Mouse (Mus musculus): ENCODE measurements around the gene 9630041A04Rik.

The 9630041A04Rik gene

DNA sequence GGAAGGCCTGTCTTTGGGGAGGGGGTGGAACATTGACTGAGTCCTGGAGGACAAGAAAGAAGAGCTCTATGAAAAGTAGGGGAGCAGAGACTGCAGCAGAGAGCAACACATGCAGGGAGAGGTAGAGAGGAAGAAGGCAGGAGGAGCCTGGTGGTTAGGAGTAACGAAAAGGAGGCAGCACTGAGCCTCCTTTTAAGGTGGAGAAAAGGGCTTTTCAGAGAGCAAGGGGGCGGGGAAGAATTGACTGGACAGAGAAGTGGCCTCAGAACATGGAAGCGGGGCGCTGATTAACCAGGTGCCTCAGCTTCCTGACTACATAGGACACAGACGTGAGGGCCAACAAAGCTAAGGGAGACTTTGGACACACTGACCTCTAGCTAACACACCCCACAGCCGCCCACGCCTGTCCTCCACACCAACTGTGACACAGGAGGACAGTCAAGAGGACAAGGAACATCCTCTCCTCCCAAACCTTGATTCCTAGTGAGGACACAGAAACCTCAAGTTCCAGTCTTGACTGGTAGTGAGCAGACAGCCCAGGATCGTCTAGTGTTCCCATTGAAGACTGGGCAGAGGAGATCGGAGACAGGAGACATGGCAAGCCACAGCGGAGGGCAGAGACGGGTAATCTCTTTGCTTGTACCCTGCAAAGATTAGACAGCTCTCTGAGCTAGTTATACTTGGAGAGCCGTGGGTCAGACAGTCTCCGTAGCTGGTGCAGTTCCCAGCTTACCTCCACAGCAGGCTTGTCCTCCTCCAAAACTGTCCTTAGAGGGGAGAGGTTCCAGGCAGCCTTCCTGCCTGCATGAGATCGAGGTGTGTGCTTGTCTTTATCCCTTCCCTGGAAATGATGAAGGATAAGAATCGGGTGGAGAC lies at the start of gene 9630041A04Rik:
TSS of gene 9630041A04Rik (plus strand) at position 246 of the 876 bp plus-strand sequence.
- no peak for DNase-seq (ENCODE audit: low spot score in 2 of 2)

DNA sequence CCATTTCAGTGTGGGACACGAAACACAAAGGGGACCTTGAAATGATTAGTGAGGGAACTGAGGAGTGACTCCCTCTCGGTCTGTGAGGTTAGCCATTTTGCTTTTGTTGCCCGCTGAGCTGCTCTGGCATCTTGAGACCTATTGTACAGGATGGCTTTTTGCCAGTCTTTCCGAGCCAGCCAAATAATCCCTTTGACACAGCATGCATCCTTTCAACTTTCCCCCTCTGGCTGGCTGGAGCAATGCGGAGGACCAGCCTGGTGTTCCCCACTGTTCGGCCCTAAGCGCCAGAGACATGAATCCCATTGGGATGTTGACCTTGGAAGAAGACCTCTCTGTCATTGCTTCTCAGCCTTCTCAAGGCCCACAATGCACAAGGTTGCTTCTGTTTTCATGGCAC lies 37.7 kb upstream of the 9630041A04Rik start:
- DNase-seq (ENCODE audit: low spot score in 2 of 2): no peak

DNA sequence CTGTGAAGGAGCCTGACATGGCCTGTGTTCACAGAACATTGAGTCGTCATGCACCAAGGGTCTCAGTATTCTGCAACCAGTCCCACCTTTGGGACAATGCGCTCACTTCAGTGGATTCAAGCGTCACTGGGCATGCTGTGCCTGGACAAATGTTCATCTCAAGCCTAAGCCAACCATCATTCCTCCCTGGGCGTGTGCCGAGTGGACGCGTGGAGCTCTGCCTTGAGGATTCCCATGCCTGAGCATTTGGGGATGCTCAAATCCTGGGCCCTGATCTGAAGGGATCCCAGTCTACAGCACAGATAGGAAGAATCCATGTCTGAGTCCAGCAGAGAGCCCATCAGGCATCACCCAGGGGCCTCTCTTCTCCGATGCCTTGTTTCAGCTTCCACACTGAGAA lies 36.0 kb upstream of the 9630041A04Rik start:
- no peak for DNase-seq (ENCODE audit: low spot score in 2 of 2)

DNA sequence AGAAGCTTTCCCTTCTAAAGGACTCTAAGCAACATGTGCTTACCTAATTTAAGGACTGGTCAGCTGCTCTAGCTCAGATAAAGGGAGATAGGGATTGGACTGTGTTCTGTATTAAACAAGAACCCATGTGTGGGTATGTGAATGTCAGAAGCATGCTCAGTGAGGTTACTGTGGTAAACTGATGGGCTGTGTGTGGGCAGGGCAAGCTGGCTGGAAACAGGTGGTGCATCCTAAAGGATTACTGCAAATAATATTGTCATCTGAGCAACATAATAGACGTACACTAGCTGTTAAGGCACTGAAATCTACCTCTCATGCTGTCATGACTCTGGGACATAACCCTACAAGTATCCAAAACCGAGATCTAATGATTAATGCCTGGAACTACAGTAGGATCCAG lies 28.0 kb upstream of the 9630041A04Rik start:
- DNase-seq (ENCODE audit: low spot score in 2 of 2): no peak

DNA sequence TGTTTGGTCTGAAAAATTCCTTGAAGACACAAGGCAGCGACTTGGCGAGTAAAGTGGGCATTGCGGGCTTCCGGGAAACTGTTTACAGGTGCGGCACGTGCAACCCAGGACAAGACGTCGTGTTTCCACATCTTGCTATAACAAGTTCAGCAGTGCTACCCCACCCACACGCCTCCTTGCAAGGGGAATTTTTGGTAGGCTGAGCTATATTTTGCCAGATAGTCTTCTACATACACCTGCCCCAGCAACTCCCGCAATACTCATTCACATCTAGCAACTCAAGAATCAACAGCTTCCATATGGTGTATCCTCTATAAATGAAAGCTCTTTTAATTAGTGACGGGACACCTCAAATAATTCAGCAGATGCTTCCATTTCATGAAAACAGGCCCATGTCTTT lies 20.5 kb upstream of the 9630041A04Rik start:
- peak; percentile 41 to 47 for DNase-seq (ENCODE audit: low spot score in 2 of 2)

DNA sequence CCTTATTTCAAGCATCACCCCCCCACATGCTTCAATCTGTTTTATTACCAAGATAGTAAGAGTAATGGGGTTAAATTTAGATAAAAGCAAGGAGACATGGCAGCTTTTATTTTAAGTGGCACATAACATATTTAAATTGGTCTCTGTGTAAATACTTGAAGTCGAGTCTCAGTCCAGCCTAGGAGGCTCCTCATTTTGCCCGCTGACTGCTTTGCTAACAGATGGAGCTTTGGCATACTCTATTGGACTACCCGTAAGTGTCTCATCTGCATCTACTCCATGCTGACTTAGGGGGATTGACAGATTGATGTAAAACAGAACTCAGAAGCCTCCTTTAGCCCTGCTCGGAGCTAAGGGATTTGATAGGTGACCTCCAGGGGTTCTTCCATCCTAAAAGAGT lies 17.7 kb upstream of the 9630041A04Rik start:
- DNase-seq (ENCODE audit: low spot score in 2 of 2): no peak

DNA sequence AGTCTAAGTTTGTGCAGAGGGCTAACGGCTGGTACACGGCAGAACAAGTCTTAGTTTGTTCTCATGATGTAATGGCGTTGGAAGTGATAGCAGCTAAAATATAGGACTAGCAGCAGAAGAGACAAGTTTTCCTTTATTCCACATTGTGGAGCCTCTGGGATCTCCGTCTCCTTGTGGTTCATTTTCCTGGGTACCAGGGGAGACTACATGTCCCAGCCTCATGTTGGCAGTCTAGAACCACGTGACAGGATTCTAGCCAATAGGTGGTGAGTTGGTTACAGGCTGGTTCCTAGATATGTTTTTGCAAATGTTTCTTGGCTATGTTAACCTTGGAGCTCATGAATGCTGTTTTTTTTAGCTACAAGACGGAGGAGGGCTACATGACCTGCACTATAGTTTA lies 15.9 kb upstream of the 9630041A04Rik start:
- DNase-seq (ENCODE audit: low spot score in 2 of 2): no peak

DNA sequence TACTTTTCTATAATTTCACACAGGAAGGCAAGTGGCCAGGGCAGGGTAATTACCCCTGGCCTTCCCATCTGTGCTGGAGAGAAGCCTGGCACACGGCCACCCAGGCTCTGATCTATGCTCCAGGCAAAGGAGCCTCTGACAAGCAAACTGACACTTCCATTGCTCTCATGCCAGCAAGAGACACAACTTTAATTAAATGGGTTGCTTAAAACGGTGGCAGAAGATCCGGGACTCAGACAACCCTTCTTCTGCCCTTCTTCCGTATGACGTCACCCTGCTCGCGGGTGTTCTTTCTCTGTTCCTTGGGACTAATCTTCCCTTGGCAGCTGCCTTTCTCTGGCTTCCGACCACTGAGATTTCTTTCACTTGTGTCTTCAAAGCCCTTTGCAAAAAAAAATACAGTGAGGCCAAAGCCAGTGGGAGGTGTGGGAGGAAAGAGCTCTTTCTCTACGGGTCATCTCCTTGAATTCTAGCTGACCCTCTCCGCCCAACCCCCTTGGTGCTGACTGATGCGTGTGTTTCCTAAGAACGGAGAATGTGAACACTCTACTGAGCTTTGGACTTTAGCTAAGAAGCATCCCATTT lies 932 bp downstream of the 9630041A04Rik start:
- no peak for DNase-seq (ENCODE audit: low spot score in 2 of 2)

DNA sequence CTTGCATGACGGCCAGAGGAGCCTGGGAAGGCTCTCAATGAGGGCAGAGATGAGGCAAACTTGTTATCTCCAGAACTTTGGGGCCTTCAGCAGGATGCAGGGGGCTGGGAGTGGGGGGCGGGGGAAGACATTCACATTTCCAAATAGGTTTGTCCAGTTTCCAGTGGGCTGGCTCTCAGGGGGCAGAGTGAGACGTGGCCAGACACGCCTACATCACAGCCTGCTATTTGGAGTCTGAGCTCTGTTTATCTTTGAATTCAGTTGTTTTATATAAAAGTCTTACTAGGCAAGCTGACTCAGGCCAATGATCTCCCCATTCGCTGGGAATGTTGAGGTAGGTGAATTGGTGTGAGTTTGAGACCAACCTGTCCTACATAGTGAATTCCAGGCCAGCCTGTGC lies 1.5 kb downstream of the 9630041A04Rik start:
- no peak for DNase-seq (ENCODE audit: low spot score in 2 of 2)

DNA sequence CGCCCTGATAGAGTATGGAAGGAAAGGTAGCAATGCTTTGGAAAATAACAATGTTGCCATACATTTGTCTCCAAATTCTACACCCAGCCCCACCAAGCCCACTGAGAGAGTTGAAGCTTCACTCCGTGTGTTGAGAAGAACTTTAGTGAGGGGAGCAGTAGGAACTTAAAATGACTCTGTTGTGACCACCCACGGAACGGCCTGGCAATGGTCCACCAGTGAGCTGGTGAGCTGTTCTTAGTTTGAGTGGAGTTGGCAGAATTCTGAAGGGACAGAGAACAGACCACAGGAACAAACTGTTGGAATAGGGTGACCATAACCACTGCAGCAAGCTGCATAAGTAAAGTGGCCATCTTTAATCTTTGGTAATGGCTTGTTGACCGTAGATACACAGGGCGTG lies 7.0 kb downstream of the 9630041A04Rik start:
- no peak for DNase-seq (ENCODE audit: low spot score in 2 of 2)

DNA sequence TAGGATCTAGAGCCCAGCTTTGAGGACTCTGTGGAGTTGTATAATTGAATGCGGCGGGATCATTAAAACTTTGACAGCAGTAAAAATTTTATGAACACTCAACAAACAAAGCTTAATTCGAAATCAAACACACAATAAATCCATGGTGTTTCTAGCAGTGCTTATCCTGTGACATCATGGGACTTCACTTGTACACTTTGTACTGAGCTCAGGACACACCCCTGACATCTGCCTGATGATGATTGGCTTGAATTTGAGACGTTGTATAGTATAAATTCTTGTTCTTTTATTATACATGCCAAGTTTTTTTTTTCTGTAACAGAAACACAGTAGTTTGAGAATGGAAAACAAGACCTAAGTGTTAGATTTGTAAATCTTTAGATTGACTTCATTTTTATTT lies 8.4 kb downstream of the 9630041A04Rik start:
- DNase-seq (ENCODE audit: low spot score in 2 of 2): no peak

DNA sequence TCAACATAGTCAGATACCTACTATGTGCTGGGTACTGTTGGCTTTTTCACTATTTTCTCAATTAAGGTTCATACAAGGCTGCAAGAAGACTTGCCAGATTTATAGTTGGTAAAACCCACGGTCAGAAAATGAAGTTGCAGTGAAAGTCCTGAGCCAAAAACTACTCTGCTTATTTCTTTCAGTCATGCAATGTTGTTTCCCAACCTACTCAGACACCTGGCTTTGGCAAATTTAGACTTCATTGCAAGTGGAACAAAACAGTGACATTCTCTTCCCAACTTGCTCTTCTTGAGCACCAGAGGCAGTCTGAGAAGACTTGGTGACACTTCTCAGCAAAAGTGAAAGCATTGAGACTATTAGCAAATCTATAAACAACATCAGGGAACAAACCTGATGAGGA lies 13.7 kb downstream of the 9630041A04Rik start:
- DNase-seq (ENCODE audit: low spot score in 2 of 2): no peak

DNA sequence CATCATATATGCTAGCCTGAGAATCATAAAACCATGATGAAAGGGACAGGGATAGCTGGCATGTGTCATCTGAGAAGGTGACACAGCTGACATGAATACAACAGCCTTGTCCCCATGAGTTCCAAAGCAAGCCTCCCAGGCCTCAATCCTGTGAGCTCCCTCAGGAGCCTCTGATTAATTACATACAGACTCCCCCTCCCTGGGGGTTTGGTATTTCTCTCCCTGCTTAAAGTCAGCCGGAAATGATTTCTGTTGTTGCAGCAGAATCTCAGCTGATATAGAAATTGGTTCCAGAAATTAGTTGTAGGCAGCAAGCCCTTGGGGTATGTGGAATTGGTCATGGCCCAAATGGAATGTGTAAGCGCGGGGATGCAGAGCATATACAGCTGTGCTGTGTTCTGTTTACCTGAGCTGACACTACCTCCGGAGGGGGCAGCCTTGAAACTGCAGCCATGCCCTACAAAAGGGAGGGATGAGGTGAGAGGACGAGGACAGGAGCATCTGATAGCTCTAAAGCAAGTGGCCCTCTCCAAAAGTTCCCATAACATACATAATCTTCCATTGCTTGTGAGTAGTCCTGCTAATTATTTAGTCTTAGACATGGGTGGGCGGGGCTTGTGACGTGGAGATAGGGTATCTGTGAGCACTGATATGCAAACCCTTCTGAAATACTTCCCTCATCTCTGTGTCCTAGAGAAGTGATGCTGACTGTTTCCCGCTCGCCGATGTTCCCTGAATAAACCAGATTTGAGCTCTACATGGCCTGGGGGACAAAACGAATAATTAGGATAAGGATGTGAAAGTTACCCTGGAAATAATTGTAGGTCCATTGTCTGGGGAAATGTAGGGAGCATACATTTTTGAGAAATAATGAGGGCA lies 15.7 kb downstream of the 9630041A04Rik start:
- DNase-seq (ENCODE audit: low spot score in 2 of 2): no peak

DNA sequence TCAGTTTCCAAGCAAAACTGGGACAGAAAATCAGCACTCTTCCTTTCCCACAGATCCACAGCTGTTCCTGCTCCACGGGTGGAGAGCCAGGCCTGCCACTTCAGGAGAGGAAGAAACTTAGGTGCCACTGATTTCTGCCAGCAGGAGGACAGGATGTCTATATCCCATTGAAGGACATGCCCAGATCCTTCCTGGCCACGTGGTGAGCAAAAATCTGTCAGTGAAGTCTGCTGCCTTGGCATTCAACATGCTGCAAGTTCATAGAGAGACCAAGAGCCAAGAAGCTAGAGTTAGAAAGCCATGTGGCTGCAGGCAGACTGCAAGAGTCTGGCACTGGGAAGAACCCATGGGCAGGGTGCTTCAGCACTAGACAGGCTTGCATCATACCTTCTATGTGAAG lies 21.7 kb downstream of the 9630041A04Rik start:
- DNase-seq (ENCODE audit: low spot score in 2 of 2): no peak

DNA sequence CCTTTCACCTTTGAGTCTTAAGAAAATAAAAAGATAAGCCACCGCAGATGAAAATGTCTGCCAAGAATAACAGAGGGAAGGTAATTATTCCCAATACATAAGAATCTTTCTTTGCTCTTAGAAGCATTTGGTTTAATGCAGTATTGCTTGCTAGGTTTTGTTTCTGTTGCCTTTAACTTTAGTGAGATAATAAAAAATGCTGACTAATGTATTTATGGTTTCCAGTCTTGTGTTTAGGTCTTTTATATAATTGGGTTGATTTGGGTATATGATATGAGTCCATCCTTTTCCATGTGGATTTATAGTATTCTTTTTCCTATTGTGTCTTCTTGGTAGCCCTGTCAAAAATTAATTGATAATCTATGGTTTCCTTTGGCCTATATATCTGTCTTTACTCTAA lies 36.2 kb downstream of the 9630041A04Rik start:
- no peak for DNase-seq (ENCODE audit: low spot score in 2 of 2)

DNA sequence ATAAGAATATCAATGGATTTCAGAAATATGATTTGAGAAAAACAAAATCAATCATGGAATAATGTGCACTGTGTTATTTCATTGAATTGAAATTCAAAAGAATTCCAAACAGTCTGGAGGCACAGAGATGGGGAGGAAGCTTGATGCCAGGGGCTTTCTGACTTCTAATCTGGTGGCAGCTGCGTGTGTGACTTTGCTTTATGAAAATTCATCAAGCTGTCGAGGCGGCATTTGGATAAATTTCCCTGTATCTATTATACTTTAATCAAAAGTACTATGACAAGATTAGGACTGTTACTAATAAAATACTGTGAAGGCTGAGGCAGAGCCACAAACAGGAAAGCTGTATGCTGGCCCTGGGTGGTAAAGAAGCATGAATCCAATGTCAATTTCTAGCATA lies 41.8 kb downstream of the 9630041A04Rik start:
- no peak for DNase-seq (ENCODE audit: low spot score in 2 of 2)

DNA sequence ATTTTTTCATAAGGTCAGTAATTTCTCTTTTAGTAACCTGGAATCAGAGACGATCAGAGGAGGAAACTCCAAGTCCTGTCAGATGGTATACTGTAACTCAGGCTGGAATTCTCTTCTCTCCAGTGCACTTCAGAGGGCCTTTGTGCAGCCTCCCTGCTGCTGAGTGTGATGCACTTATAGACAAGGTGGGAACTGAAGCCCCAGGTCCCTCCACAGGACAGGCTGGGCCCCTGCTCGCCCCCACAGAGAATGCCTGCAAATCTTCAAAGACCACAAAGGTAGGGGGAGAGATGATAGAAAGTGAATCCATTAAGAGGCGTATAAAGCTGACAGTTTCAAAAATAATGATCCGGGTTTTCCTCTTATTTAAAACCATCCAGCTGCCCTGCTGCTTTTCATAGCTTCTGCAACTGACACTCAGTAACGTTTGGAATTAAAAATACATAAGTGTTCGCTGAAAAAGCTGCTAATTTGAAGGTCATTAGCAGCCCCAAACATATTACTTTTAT lies 46.2 kb downstream of the 9630041A04Rik start:
- no peak for DNase-seq (ENCODE audit: low spot score in 2 of 2)

DNA sequence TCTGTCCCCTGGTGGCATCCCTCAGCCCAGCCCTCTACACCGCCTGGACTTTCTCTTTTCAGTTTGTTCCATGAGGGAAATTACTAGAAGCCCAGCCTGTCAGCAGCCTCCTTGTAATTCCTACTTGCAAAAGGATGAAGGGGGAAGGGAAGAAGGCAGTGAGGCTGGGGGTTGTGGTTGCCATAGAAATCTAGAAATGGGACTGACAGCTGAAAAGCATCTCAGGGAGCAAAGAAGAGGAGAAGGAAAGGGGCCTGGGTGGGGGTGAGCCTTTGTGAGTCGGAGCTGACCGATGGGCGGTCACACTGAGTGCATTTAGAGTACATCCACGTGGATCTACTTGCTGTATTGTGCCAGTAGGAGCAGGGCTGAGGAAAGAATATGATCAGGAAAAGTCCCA lies 47.2 kb downstream of the 9630041A04Rik start:
- no peak for DNase-seq (ENCODE audit: low spot score in 2 of 2)

DNA sequence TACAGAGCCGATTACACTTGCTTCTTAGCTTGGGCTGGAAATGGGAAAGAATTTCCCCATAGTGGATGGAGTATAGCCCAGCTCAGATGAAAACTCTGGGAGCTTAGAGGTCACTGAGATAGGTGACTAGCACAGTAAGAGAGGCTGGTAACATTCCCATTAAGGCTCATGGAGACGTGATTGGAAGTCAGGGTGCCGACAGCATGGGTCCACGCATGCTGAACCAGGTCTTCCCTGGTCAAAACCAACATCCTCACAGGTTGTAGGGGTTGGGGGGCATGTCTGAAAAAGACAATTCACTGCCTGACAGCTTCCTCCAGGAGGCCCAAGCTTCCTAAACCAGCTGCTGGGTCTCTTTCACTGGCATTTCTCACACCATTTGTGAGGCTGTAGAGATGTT lies 47.9 kb downstream of the 9630041A04Rik start:
- no peak for DNase-seq (ENCODE audit: low spot score in 2 of 2)

DNA sequence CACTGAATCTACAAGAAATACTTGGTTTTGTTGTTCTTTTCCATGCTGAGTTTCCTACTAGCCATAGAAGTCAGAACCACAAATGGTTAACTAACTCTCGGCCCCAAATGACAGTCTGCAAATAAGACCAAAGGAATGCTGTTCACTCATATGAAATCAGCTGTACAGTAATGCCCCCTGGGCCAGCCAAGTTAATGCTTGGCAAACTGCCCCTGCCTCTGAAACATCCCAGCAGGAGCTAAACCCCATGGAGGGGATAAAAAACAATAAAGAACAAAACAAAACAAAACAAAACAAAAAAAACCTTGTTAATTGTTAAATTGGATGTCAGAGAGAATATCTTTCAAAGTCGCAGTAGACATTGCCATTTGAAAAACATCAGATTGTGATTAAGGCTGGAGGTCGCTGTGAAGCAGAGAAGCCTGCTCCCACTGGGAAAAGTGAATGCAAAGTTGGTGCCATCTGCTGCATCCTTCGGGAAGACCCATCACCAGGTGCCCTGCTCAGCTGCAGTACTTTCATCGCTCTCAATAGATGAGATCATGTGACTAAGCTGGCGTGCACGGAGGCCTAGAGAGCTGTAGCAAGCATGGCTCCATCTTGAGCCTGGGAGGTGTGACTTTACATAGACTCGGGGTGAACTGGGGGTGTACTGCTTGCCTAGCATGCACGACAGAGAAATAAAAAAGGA lies 49.7 kb downstream of the 9630041A04Rik start:
- no peak for DNase-seq (ENCODE audit: low spot score in 2 of 2)

DNA sequence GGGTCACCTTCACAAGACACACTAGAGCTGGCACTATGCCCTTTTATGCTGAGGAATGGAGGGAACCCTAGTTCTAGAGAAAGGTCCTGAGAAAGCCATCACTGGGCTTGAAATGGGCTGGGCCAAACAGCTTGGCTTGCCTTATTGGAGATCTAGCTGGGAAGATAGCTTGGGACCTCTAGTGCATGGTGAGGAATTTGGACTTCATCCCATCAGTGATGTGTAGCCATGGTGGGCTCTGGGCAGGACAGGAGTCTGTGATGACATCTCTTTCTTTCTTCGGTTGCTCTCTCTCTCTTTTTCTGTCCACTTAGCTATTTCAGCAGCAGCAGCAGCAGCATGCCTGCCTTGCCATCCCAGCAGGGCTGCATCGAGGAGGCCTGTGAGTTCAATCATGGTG lies 53.4 kb downstream of the 9630041A04Rik start:
- DNase-seq (ENCODE audit: low spot score in 2 of 2): no peak

DNA sequence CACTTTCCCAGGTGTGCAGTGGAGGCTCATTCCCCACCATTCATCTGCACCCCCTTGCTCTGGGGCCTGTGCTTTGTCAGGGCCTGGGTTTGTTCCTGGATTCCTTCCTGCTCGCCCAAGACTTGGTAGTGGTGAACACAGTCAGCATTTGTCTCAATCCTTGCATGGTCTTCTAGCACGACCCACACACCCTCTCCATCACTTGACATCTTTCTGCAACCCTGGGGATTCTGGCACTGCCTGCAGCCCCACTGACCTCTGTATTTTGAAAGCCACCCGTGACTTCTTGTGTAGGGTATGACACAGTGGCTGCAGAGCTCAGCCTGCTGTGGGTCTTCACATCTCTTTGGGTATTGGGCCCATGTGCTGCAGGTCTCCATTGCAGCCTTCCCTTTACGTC lies 57.1 kb downstream of the 9630041A04Rik start:
- DNase-seq (ENCODE audit: low spot score in 2 of 2): no peak
